Mouse (Mus musculus) urinary bladder, postnatal 25 days (tissue): ENCODE measurements around the gene Tcte2.
A peak's percentile ranks its signal among the peaks of the same experiment; 100 is the strongest.
"Not testable (repeated sequence)": the region's sequence is repeated elsewhere in the genome, so short reads cannot be mapped to it uniquely, and the experiment has no call there.

Experiments
- DNase-seq: peaks from one replicate; pipeline ENCODE4 v3.0.0; 2022; ENCODE audit warnings: low spot score

Gene Tcte2

DNA sequence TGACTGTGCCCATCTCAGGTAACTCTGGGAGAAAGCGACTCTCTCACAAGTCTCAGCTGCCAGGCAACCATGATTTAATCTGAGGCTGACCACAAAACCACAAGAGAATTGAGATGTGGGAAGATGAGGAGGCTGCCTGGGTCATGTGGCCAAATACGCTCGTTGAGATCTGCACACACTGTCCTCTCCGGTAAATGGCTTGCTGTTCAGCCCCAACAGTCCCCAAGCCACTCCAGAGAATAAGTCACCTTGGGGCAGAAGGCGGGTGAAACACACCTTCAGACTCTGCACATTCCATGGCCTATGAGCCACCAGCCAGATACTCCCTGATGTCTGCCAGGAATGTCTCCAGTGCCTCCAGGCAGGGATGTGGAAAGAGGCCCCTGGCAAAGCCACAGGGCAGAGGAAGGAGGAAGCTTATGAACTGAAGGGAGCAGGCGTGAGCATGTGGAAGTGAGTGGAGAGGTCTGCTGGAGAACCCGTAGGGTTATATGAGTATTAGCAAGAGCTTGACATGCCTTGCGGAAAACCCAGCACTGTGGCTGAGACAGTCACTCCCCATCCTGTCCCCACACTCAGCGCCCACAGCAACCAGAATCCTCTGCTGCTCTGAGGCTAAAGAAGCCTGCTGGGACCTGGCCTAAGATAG, 79.1 kb downstream of the Tcte2 start:
- peak; percentile 19 for DNase-seq

DNA sequence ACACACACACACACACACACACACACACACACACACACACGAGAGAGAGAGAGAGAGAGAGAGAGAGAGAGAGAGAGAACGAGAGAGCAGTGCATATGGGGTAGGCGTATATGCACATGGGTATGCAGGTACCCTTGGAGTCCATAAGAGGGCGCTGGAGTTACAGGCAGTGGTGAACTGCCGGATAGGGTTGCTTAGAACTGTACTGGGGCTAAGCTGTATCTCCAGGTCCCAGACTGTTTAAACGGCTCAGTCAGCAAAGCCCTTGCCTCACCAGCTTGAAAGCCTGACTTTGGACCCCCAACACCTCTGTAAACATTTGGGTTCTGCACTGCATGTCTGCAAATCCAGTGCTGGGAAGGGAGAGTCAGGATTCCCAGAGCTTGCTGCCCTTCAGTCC, 79.9 kb downstream of the Tcte2 start:
- DNase-seq = no peak

DNA sequence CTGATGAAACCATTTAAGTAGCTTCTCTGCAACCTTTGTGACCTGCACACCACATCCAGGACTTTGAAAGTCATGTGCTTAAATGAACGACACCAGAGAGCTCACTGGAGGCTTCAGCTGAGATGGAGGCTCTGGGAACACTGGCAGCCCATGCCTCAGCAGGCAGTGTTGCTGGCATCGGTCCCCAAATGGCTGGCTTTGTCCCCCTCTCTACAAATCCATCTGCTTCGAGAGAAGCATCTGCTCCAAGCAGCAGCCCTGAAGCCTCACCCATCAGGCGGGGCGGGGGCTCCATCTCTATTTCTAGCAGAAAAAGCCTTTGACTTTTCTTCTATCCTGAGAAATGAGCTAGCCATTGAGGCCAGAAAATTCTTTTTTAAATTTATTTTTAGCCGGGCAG, 80.5 kb downstream of the Tcte2 start:
- no peak for DNase-seq

DNA sequence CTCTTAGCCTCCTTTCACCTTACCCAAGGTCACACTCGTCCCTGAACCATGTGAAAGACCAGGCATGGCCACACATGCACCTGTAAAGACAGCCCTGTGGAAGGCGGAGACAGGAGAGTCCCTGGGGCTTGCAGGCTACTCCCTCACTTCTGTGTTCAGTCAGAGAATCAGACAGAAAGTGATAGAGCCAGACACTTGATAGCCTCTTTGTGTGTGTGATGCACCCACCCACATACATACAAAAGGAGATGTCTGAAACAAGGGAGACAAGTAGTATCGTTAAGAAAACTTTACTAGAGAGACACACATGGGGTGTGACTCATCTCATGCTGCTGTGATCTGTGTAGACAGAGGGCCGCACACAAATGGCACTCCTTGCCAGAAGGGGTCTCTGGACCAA, 81.3 kb downstream of the Tcte2 start:
- no peak for DNase-seq

DNA sequence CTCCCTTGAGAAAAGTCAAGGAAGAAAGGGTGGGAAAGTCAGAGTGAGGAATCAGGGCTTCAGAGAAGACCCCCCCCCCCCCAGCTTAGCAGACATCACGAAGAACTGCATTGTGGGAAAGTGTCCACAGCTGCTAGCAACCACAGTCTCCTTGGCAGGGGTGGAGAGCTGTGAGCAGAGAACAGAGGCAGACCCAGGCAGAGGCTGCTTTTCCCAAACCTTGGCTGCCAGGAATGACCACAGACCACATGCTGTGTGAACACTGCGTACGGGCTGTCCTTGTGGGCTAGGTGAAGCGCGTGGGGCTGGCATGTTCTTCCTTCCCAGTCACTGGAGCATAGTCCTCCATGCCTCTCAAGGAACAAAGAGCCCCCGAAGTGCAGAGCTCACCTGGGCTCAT, 81.9 kb downstream of the Tcte2 start:
- DNase-seq = no peak

DNA sequence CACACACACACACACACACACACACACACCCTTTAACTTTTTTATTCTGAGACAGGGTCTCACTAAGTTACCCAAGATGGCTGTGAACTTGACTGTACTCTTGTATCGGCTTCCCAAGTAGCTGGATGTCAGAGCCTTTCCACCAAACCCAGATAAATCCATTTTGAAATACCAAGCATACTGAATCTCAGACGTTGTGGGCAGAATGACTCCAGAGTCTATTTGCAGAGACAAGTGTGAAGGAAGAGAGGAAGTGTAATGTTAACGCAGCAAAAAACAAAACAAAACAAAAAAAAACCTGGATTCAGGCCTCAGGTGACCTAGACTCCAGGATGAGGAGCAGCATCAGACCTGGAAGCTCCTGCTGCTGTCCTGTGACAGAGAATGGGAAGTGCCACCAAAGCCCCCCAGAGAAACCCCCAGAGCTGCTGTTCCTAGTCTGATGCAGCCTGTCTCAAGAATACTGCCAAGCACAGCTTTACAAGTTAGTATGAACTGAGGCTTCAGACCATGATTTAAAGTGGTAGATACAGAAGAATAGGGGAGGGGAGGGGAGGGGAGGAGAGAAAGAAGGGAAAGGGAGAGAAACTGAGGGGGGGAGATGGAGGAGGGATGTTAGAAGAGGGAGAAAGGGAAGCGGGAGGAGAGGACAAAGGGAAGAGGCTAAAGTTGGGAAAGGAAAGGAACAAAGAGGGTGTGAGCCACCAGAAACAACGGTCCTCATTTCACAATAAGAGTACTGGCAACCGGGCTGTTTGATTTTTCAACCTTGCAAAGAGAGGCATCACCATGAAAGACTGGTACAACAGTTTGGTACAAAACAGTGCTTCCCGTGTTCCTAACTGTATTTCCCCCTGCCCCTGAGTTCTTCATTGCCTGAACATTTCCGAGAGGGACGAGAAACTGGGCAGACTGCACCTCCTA, 84.1 kb downstream of the Tcte2 start:
- no peak for DNase-seq

DNA sequence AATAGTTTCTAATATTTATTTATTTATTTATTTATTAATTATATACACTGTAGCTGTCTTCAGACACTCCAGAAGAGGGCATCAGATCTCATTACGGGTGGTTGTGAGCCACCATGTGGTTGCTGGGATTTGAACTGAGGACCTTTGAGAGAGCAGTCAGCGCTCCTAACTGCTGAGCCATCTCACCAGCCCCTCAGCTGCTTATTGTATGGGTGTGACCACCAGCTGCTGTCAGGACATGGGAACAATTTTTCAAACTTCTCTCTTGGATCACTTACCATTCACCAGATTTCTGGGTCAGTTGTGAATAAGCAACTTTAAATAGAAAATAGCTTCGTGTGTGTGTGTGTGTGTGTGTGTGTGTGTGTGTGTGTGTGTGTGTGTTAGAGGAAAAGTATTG, 85.5 kb downstream of the Tcte2 start:
- not testable (repeated sequence) for DNase-seq

DNA sequence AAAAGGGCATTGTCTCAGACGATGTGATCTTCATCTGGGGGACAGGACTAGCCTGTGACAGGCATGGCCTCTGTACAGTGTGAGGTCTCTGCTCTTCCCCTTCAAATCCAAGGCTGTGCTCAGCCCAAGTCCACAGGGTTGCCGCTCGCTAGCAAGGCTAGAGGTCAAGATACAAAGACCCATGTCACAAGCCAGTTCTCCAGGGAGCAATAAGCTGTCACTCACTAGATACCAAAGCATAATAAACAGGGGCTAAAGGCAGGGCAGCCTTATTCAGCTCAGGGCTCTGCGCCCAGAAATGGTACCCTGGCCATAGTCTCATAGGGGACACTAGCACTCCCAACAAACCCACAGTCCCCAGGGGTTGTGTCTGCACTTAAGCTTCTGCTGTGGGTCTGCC, 86.0 kb downstream of the Tcte2 start:
- DNase-seq = no peak

DNA sequence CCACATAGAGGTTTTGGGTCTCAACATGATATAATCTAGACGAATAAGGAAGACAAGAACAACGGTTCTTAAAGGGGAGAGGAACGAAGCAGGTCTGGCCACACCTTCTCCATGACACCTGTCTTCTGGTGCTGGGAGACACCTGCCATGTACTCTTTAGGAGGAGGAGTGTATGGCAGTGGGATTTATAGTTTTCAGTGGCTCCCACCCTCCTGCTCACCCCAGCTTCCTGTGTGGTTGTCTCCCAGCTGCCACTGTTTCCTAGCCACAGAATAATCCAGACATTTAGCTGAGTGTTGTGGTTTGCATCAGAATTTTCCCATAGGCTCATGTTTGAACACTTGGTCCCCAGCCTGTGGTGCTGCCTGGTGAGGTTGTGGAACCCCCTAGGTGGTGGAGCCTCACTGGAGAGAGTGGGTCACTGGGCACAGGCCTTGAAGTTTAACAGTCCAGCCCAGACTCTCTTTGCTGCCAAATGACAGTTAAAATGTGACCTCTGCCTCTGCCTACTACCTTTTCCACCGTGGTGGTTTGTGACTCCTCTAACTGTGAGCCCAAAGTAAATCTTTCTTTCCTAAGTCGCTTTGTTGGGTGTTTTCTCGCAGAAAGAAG, 86.8 kb downstream of the Tcte2 start:
- no peak for DNase-seq

DNA sequence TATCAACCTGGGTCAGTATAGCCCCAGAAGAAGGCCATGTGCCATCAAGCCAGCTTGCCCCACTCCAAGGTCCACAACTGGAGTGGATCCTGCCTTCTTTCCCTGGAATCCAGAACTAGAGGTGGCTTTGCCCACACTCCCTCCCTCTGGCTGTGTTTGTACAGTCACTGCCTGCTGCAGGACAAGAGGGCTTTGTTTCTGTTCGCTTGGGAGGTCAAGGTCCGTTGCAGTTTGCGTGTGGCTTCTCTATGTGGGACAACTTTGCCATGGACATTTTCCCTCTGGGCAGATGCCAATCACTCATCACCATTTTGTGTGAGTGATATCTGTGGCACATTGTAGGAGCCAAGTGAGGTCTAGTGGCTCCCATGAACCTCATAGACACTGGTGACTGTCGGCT, 89.9 kb downstream of the Tcte2 start:
- DNase-seq = no peak

DNA sequence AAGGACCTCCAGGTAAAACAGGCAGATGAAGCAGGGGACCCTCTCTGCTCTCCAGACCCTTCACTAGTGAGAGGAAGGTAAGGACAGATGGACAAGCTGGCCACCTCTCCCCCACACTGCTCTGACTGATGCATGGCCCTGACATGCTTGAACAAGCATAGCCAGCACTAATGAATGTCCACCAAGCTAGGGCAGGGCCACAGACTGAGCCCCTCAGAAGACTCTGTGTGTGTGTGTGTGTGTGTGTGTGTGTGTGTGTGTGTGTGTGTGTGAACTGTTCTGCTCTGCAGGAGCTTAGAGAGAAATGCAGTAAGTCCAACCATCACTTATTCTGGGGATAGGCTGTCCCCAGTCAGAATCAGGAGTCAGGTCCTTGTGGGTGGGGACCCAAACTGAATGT, 91.4 kb downstream of the Tcte2 start:
- no peak for DNase-seq

DNA sequence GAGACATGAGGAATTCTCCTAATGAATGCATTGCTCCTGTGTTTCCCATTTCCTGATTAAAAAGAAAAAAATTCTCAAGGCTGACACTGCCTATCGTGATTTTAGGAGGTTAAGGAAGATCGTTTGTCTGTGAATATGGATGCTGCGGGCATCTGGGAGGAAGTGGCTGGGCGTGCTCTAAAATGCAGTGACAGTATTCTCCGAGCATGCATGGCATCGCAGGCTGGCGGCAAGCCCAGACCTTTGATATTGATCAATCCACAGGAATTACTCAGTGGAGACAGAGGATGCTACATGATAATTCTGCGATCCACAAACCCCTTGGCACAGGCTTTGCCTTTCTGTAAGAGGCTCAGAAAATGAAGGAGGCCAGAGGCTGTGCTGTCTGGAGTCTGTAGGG, 92.4 kb downstream of the Tcte2 start:
- peak; percentile 66 for DNase-seq

DNA sequence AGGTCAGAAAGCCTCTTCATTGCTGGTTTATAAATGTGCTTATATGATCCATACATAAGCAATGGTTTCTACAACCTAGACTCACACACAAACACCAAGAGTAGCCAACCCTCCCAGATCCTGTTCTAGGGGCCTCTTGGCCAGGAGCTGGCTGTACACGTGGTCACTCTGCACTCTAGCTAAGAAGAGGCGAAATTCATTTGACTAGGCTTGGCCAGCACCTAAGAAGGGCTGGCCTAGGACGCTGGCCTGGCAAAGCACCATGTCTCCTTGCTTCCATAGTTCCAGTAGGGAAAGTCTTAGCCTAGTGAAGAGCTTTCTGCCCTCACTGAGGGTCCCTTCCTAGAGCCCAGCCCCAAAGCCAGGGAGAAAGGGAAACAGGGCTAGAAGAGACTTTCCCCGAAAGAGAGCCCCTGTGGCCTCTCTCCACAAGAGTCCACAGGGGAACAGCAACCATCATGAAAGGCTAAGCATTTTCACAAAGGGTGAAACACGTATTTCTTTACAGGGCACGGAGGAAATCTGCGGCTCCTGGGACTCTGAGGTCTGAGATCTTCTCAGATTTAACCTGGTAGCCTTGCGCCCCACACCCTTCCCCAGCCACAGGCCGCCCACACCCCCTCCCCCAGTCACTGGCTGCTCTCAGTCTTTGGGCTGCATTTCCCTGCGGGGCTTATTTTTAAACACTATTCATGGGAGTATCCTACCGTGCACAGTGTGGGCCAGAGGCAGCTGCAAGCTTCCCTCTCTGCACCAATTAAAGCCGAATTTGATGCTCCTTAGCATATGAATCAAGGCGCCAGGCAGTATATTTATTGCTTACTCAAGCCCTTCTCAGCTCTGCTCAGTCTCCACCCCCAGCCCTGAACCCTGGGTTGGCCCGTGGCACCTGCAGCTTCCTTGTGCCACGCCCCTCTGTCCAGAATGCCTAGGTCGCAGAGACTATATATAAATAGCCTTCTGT, 93.3 kb downstream of the Tcte2 start:
- DNase-seq = no peak

DNA sequence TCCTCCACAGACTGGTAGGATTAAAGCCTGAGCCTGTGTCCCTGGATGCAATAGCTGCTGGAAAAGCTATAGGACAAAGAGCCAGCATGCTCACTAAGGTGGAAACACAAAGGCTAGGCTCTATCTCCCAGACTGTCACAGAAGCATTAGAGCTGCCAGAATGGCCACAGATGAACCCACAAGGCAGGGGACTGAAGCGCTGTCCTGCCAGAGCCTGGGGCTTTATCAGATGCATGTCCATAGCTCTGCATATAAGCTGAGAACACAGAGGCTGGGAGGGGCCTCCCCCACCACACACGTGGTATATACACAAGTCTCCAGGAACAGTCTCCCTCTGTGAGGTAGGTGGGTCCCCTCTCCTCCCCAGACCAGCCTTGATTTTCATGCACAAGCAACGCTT, 94.6 kb downstream of the Tcte2 start:
- no peak for DNase-seq

DNA sequence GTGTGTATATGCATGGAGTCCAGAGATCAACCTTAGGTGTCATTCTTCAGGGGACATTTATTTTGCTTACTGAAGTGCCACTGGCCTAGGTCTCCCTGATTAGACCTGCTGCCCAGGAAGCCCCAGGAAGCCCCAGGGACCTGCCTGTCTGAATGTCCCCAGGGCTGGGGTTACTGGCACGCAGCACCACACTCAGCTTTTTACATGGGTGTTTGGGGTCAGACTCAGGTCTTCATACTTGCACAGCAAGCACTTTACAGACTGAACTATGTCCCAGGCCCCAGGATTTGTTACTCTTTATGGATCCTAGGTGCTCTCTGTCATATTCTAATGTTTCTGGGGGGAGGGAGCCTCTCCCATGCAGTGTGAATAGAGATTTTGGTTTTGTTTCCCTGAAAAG, 95.9 kb downstream of the Tcte2 start:
- no peak for DNase-seq

DNA sequence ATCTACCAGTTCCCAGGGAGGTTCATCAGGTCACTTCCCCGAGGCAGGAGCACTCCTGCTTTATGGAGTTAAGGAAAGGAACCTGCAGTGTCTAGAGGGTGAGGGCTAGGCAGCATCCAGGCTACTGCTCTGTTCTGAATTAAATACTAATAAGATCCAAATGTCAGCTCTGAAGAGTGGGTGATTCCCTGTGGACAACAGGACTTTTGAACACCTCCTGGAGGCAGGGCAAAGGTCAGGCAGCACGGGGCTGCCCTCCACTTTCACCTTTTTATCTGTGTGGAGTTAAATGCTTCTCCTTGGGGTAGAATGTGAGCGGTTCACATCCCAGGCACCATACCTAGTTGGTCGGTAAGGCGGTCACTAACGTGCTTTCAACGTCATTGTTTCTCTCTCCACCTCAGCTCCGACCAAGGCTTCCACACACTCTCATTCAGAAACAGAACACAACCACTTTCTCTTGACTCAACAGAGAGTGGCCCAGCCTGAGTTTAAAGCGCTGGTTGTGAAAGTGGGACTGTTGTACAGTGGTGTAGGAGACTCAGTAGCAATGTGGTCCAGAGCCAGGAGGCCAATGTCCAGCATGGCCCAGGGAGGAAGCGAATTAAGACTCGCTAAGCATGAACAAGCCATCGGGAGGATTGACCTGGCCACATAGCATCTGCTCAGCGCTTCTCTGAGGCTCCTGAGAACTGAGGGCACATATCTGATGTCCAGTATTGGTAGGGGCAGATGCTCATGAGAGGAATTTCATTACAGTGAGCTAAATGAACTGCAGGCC, 98.0 kb downstream of the Tcte2 start:
- DNase-seq = no peak
